Mouse (Mus musculus): ENCODE results near the gene Bbs4. TPM values are rescaled to one million over a fixed set of nuclear protein-coding genes. Genes with fewer than 3 reads are reported as not detected.
"Not testable (repeated sequence)": the region's sequence is repeated elsewhere in the genome, so short reads cannot be mapped to it uniquely, and the experiment has no call there.

The Bbs4 gene
- total RNA-seq (2015) (3.1 and 4.7 TPM in 2 replicates), total RNA-seq (2017) (5.8 and 7.6 TPM in 2 replicates)

GRCm38 (mm10) chr9:59353253-59353639 lies at the start of gene Bbs4:
Gene Bbs4, minus strand, starts transcription at chr9:59353508.
- peak; percentile 100 for ATAC-seq (ENCODE audit: poor library complexity, severe bottlenecking)

- no peak for ATAC-seq (ENCODE audit: poor library complexity, severe bottlenecking)
Measured at GRCm38 (mm10) chr9:59389086-59389485, 35.8 kb upstream of the Bbs4 start.

- ATAC-seq (ENCODE audit: poor library complexity, severe bottlenecking), result no peak
Measured at GRCm38 (mm10) chr9:59388311-59388710, 35.0 kb upstream of the Bbs4 start.

DNA sequence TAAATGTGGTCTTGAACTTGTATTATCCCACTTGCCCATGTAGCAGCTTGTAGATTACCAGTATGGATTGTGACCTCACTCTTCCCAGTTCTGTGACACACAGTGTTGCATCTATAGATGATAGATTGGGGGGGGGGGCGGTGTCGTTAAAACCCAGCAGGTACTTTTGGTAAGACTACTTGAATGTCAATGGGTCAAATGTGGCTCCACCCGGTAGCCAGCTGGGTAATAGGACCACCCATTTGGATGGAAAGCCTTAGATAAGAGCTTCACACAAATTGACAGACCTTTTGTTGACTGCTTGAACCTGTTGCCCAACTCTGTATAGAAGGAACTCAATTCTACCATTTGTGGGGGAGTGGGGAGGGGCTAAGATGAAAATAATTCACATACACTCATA lies 34.2 kb upstream of the Bbs4 start:
- no peak for ATAC-seq (ENCODE audit: poor library complexity, severe bottlenecking)

DNA sequence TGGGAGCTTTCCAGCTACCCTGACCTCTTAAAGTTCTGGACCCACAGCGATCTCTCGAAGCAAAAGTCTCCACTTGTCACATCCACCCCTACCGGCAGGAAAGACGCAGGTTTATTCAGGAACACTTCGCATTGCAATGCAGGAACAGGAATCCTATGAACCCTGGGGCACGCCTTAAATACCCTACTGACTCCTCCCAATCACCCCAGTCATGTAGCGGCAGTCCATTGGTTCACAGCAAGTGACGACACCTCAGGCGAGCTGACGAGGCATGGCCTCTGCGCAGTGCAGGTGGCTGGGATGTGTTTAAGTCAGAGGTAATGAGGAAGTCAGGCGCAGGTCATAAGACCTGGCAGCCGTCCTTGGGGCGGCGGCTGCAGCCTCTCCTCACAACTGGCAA lies 22.3 kb upstream of the Bbs4 start:
- no peak for ATAC-seq (ENCODE audit: poor library complexity, severe bottlenecking)

DNA sequence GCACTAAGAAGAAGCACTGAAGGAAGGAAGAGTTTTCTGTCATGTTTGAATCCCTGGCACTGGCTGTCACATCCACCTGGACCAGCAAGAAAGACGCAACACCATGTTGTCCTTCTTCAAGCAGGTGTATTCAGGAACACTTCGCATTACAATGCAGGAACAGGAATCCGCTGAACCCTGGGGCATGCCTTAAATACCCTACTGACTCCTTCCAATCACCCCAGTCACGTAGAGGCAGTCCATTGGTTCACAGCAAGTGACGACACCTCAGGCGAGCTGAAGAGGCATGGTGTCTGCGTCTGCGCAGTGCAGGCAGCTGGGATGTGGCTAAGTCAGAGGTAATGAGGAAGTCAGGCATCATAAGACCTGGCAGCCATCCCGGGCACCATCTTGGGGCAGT lies 16.3 kb upstream of the Bbs4 start:
- no peak for ATAC-seq (ENCODE audit: poor library complexity, severe bottlenecking)

- no peak for ATAC-seq (ENCODE audit: poor library complexity, severe bottlenecking)
Measured at GRCm38 (mm10) chr9:59369220-59369619, 15.9 kb upstream of the Bbs4 start.

GRCm38 (mm10) chr9:59360487-59360886 lies 7.2 kb upstream of the Bbs4 start:
- peak; percentile 30; the same call in 1 of the 2 replicates for ATAC-seq (ENCODE audit: poor library complexity, severe bottlenecking)

- not testable (repeated sequence) for ATAC-seq (ENCODE audit: poor library complexity, severe bottlenecking)
Measured at GRCm38 (mm10) chr9:59358041-59358440, 4.7 kb upstream of the Bbs4 start.

DNA sequence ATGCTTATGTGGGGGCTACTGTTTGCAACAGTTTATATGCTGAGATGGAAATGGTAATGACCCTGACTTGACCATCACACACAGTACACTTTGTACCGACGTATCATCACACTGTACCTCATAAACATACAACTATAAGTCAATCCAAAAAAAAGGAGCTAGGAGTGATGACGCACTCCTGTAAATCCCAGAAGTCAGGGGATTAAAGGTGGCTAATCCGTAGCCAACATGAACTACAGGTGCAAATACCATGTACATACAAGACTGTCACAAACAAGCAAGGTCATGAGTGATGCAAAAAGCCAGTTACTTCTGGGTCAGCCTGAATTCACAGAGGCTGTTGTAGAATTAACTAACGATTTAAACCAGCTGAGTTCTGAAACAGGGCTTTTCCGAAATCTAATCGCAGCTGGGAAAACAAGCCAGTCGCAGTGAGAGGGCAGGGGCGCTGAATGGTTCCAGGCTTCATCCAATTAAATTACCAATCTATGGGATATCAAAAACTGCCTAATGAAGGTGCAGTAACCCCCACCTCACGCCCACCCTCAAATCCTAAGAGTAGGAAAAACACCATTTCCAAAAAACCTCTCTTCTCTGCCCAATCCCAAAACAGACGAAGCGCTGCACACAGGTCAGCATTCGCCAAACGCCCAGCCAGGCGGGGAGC lies 589 bp downstream of the Bbs4 start:
- no peak for ATAC-seq (ENCODE audit: poor library complexity, severe bottlenecking)

- ATAC-seq (ENCODE audit: poor library complexity, severe bottlenecking), result no peak
Measured at GRCm38 (mm10) chr9:59346176-59346575, 7.1 kb downstream of the Bbs4 start.

- peak; percentile 77 for ATAC-seq (ENCODE audit: poor library complexity, severe bottlenecking)
Measured at GRCm38 (mm10) chr9:59340002-59340401, 13.3 kb downstream of the Bbs4 start.

DNA sequence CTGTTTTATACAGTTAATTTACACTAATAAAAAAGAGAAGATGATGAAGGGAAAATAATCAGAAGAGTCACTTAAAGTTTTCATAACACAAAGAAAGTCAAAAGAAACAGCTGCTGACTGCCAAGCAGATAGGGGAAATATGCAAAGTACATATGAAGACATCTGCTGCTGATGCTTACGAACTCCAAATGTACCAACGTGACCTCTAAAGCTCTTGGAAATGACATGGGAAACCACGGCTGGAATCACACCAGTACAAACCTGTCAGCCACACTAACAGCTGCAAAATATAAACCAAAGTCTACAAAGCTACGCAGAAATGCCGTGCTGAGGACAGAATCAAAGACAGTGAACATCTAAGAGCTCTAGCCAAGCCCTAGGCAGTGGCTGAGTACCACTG lies 14.2 kb downstream of the Bbs4 start:
- ATAC-seq (ENCODE audit: poor library complexity, severe bottlenecking), result no peak

GRCm38 (mm10) chr9:59338411-59338810 lies 14.9 kb downstream of the Bbs4 start:
- ATAC-seq (ENCODE audit: poor library complexity, severe bottlenecking), result no peak

- no peak for ATAC-seq (ENCODE audit: poor library complexity, severe bottlenecking)
Measured at GRCm38 (mm10) chr9:59337889-59338288, 15.4 kb downstream of the Bbs4 start.

DNA sequence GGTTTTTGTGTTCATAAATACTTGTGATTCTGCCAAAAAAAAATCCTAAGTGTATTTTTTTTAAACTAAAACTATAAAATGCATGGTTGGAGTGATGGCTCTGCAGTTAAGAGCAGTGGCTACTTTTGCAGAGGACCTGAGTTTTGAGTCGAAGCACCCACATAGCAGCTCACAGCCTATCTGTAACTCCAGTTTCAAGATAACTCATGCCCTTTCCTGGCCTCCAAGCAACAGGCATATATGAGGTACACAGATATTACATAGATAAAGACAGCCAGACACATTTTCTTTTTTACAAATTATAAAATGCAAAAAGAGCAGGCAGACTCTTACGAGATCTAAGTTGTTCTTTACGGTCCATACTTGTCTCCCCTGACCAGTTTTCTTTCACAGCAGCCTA lies 16.8 kb downstream of the Bbs4 start:
- ATAC-seq (ENCODE audit: poor library complexity, severe bottlenecking), result no peak

- ATAC-seq (ENCODE audit: poor library complexity, severe bottlenecking), result no peak
Measured at GRCm38 (mm10) chr9:59330055-59330454, 23.3 kb downstream of the Bbs4 start.

DNA sequence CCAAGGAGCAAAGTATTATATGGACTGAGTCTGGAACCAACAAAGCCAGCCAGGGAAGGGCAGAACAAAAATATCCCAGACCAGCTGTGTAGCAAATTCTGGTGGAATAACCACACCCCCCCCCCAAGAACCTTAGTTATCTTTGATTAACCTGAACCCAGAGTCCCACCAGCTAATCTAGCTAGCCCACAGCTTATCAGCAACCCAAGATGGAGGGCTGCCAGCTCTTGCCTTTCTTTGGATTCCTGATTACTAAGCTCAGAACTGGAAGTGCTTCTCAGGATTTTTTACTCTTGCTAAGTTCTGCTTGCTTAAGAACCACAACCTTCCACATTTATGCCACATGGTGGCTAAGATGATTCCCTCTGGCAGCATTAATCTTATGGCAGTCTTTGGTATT lies 29.0 kb downstream of the Bbs4 start:
- no peak for ATAC-seq (ENCODE audit: poor library complexity, severe bottlenecking)

DNA sequence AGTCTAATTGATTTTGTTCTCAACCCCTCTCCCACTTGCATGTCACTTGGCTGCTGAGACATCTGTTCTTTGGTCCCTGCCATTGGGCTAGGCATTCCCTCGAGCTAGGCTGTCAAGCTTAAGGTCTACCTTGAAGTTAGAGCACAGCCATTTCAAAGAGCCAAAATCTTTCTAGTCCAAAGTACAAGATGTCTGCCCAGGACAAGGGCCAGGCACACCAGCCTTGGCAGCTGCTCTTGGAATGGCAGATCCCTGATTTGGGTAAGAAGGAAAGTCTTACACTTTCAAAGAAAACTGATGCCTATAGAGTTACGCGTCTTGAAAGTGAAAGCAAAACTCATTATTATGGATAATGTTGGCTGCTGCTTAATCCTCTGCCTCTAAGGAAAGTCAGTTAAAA lies 37.1 kb downstream of the Bbs4 start:
- no peak for ATAC-seq (ENCODE audit: poor library complexity, severe bottlenecking)

DNA sequence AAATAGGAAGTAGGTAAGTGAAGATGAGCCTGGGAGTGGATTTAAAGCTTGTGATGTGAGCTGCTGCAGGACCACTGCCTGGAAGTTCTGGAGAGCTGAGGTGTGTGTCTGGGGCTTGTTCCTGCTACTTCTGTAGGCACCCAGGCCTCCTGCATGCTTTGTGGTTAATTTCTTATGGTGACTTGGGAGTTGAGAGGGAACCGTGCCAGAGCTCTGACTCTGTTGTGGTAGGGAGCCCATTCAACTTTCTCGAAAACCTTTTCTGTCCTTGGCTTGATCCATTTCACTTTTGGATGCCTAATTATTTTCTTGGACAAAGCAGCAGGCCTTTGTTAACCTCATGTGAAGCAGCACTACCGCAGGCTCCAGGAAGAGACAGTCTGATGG lies 42.0 kb downstream of the Bbs4 start:
- no peak for ATAC-seq (ENCODE audit: poor library complexity, severe bottlenecking)

- ATAC-seq (ENCODE audit: poor library complexity, severe bottlenecking), result no peak
Measured at GRCm38 (mm10) chr9:59310582-59311283, 42.6 kb downstream of the Bbs4 start.

GRCm38 (mm10) chr9:59307890-59308289 lies 45.4 kb downstream of the Bbs4 start:
- ATAC-seq (ENCODE audit: poor library complexity, severe bottlenecking), result no peak

DNA sequence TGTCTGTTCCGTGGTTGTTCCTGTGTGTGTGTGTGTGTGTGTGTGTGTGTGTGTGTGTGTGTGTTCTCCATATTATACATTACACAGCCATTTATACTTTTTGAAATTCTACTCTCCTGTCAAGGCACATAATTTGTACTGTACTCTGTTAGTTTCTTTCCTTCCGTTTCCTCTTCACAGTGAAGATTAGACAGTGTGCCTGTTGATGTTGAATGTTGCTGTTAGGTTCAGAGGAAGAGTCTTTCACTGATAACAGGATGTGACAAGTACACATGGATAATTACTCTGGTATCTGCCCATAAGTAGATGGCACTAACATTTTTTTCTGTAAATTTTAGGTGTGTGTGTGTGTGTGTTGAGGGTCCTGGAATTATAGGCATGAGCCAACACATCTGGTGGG lies 56.9 kb downstream of the Bbs4 start:
- ATAC-seq (ENCODE audit: poor library complexity, severe bottlenecking), result no peak
